Mouse (Mus musculus): ENCODE results near the gene Chn2. TPM values are rescaled to one million over a fixed set of nuclear protein-coding genes. Genes with fewer than 3 reads are reported as not detected.

Gene Chn2
- total and polyA plus RNA-seq, 3 experiments: not detected

DNA sequence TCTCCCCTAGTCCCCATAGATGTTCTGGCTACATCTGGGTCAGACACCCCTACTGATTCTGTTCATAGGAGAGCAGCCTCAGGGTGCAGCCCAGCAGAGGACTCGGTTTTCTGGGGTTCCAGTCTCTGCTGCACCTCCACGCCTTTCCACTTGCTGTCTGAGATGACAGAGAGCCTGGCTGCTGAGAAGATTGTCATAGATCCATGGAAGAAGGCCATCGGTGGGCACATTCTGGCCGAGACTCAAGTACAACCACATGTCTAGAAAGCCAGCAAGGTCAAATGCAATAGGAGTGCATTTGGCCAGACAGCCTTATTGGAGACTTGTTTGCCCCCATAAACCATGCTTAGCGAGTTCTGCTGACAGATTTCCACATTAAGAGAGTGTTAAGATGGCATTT is 81.5 kb downstream of the Chn2 start:
- H3K36me3 ChIP-seq (ENCODE audit: control insufficient read depth in 1 of 2, insufficient read depth in 2 of 2, low read length in 2 of 2): no peaks in the 10 kb centered on the region
- H3K4me3 ChIP-seq (ENCODE audit: control insufficient read depth in 1 of 2, insufficient read depth in 1 of 2, low read depth in 2 of 2, low read length in 2 of 2): no peak overlapping the region
- no peak for TF ChIP-seq POLR2AphosphoS5 (IDR thresholded peaks at IDR 0.05; ENCODE audit: borderline replicate concordance, low read depth, low read length)
- TF ChIP-seq POLR2A (IDR thresholded peaks at IDR 0.05; ENCODE audit: control insufficient read depth in 1 of 2, insufficient read depth in 1 of 2, low read depth in 1 of 2, low read length in 2 of 2, poor library complexity in 1 of 2): no peak
- TF ChIP-seq TAL1 (IDR thresholded peaks at IDR 0.05; ENCODE audit: low read length): no peak
- TF ChIP-seq UBTF (IDR thresholded peaks at IDR 0.05; ENCODE audit: borderline replicate concordance, insufficient read depth, low read depth, low read length): no peak
- no peak for TF ChIP-seq BHLHE40 (IDR thresholded peaks at IDR 0.05; ENCODE audit: borderline replicate concordance, low read depth, low read length)
- no peak for TF ChIP-seq HCFC1 (IDR thresholded peaks at IDR 0.05; ENCODE audit: low read depth, low read length)
- TF ChIP-seq TBP (IDR thresholded peaks at IDR 0.05; ENCODE audit: low read depth, low read length): no peak
- no peak for TF ChIP-seq RCOR1 (IDR thresholded peaks at IDR 0.05; ENCODE audit: low read depth, low read length)
- TF ChIP-seq TCF12 (IDR thresholded peaks at IDR 0.05; ENCODE audit: low read depth, low read length): no peak
- no peak for TF ChIP-seq MAX (IDR thresholded peaks at IDR 0.05; ENCODE audit: low read length)
- H3K9ac ChIP-seq (ENCODE audit: control insufficient read depth, low read depth, low read length, poor library complexity, severe bottlenecking): no peak overlapping the region
- no peaks in the 10 kb centered on the region for H3K27me3 ChIP-seq (ENCODE audit: control insufficient read depth in 1 of 2, insufficient read depth in 2 of 2, low read length in 2 of 2)
- H3K79me2 ChIP-seq (ENCODE audit: control insufficient read depth, insufficient read depth, low read length, poor library complexity): no peaks in the 10 kb centered on the region
- no peaks in the 10 kb centered on the region for H3K9me3 ChIP-seq (replicated peaks; ENCODE audit: insufficient read depth, low read length)
- H3K4me1 ChIP-seq (ENCODE audit: control insufficient read depth in 1 of 2, insufficient read depth in 2 of 2, low read length in 2 of 2): no peaks in the 10 kb centered on the region
- no peak for DNase-seq (ENCODE audit: low read depth, low spot score)
- H3K27ac ChIP-seq (ENCODE audit: control insufficient read depth, low read depth, low read length): no peak overlapping the region

DNA sequence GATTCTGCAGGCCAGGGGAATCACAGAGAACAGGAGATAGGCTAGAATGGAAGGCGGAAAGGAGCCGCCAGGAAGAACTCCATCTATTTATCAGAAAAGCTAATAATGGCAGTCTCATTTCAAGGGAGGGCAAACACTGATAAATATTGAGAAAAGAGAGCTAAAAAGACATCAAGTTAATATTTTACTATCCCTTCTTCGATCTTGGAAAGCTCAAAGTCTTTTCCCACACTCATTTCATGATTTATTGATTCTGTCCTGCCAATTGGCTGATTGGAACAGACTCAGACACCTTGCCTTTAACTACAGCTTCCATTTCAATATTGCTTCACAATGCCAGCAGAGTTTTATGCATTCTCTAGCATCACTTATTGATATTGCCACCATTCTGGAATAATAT is 85.2 kb downstream of the Chn2 start:
- H3K4me1 ChIP-seq (ENCODE audit: control insufficient read depth in 1 of 2, insufficient read depth in 2 of 2, low read length in 2 of 2): no peaks in the 10 kb centered on the region
- H3K27me3 ChIP-seq (ENCODE audit: control insufficient read depth in 1 of 2, insufficient read depth in 2 of 2, low read length in 2 of 2): no peaks in the 10 kb centered on the region
- H3K9me3 ChIP-seq (replicated peaks; ENCODE audit: insufficient read depth, low read length): no peaks in the 10 kb centered on the region
- TF ChIP-seq GATA1 (IDR thresholded peaks at IDR 0.05; ENCODE audit: low read depth, low read length) (no peak), NRF1 (IDR thresholded peaks at IDR 0.05; ENCODE audit: insufficient read depth, low read depth, low read length, poor library complexity, severe bottlenecking) (no peak), CTCF (IDR thresholded peaks at IDR 0.05 in 2 of 3, conservative IDR thresholded peaks at IDR 0.05 in 1 of 3; ENCODE audit: control insufficient read depth in 1 of 3, insufficient read depth in 1 of 3, low read depth in 2 of 3, low read length in 3 of 3, poor library complexity in 1 of 3, severe bottlenecking in 1 of 3) (no peak), ZC3H11A (IDR thresholded peaks at IDR 0.05; ENCODE audit: low read depth, low read length) (no peak)
- no peak overlapping the region for H3K9ac ChIP-seq (ENCODE audit: control insufficient read depth, low read depth, low read length, poor library complexity, severe bottlenecking)
- H3K4me3 ChIP-seq (ENCODE audit: control insufficient read depth in 1 of 2, insufficient read depth in 1 of 2, low read depth in 2 of 2, low read length in 2 of 2): no peak overlapping the region
- H3K79me2 ChIP-seq (ENCODE audit: control insufficient read depth, insufficient read depth, low read length, poor library complexity): no peaks in the 10 kb centered on the region
- DNase-seq (ENCODE audit: low read depth, low spot score): no peak
- no peaks in the 10 kb centered on the region for H3K36me3 ChIP-seq (ENCODE audit: control insufficient read depth in 1 of 2, insufficient read depth in 2 of 2, low read length in 2 of 2)
- H3K27ac ChIP-seq (ENCODE audit: control insufficient read depth, low read depth, low read length): no peak overlapping the region

DNA sequence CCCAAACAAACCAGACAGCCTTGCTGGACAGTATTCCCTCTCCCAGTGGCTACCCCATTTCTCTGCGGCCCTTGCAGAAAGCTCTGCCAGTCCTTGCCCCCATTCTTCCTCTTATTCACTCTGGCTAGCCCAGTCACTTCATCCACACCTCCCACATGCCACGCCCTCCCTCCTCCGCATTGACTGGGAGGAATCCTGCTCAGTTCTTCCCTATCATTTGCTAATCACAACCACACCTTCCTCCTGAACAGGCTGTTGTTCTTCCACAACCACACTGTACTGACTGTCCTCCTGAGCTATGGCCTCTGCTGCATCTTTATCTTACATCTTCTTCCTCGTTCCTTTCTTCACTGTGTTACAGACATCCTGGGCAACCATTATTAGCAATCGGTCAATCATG is 86.2 kb downstream of the Chn2 start:
- H3K9ac ChIP-seq (ENCODE audit: control insufficient read depth, low read depth, low read length, poor library complexity, severe bottlenecking): no peak overlapping the region
- no peak for DNase-seq (ENCODE audit: low read depth, low spot score)
- no peaks in the 10 kb centered on the region for H3K36me3 ChIP-seq (ENCODE audit: control insufficient read depth in 1 of 2, insufficient read depth in 2 of 2, low read length in 2 of 2)
- H3K4me1 ChIP-seq (ENCODE audit: control insufficient read depth in 1 of 2, insufficient read depth in 2 of 2, low read length in 2 of 2): no peaks in the 10 kb centered on the region
- H3K79me2 ChIP-seq (ENCODE audit: control insufficient read depth, insufficient read depth, low read length, poor library complexity): no peaks in the 10 kb centered on the region
- no peaks in the 10 kb centered on the region for H3K27me3 ChIP-seq (ENCODE audit: control insufficient read depth in 1 of 2, insufficient read depth in 2 of 2, low read length in 2 of 2)
- no peak overlapping the region for H3K4me3 ChIP-seq (ENCODE audit: control insufficient read depth in 1 of 2, insufficient read depth in 1 of 2, low read depth in 2 of 2, low read length in 2 of 2)
- H3K27ac ChIP-seq (ENCODE audit: control insufficient read depth, low read depth, low read length): no peak overlapping the region
- H3K9me3 ChIP-seq (replicated peaks; ENCODE audit: insufficient read depth, low read length): no peaks in the 10 kb centered on the region
- TF ChIP-seq TAL1 (IDR thresholded peaks at IDR 0.05; ENCODE audit: low read length): no peak
- TF ChIP-seq ELF1 (IDR thresholded peaks at IDR 0.05; ENCODE audit: low read depth, low read length): no peak
- no peak for TF ChIP-seq NELFE (IDR thresholded peaks at IDR 0.05; ENCODE audit: low read depth, low read length)
- no peak for TF ChIP-seq KAT2A (conservative IDR thresholded peaks at IDR 0.05; ENCODE audit: low read depth, low read length)
- no peak for TF ChIP-seq MAX (IDR thresholded peaks at IDR 0.05; ENCODE audit: low read length)
- no peak for TF ChIP-seq JUND (IDR thresholded peaks at IDR 0.05; ENCODE audit: low read depth, low read length)
- no peak for TF ChIP-seq POLR2AphosphoS5 (IDR thresholded peaks at IDR 0.05; ENCODE audit: borderline replicate concordance, low read depth, low read length)
- TF ChIP-seq MYB (IDR thresholded peaks at IDR 0.05; ENCODE audit: low read depth, low read length): no peak
- no peak for TF ChIP-seq E2F4 (IDR thresholded peaks at IDR 0.05; ENCODE audit: borderline replicate concordance, low read depth, low read length)
- no peak for TF ChIP-seq MAZ (IDR thresholded peaks at IDR 0.05; ENCODE audit: low read depth, low read length)
- TF ChIP-seq RAD21 (IDR thresholded peaks at IDR 0.05; ENCODE audit: low read depth, low read length): no peak
- TF ChIP-seq ZMIZ1 (IDR thresholded peaks at IDR 0.05; ENCODE audit: low read depth, low read length): no peak
- no peak for TF ChIP-seq ZC3H11A (IDR thresholded peaks at IDR 0.05; ENCODE audit: low read depth, low read length)
- TF ChIP-seq USF1 (IDR thresholded peaks at IDR 0.05; ENCODE audit: low read depth, low read length): no peak
- TF ChIP-seq USF2 (IDR thresholded peaks at IDR 0.05; ENCODE audit: borderline replicate concordance in 1 of 2, insufficient read depth in 1 of 2, low read depth in 1 of 2, low read length in 2 of 2): no peak
- TF ChIP-seq POLR2A (IDR thresholded peaks at IDR 0.05; ENCODE audit: control insufficient read depth in 1 of 2, insufficient read depth in 1 of 2, low read depth in 1 of 2, low read length in 2 of 2, poor library complexity in 1 of 2): no peak
- no peak for TF ChIP-seq MAFK (IDR thresholded peaks at IDR 0.05; ENCODE audit: borderline replicate concordance, low read depth, low read length)
